Mouse (Mus musculus): ENCODE data around the gene Tmbim1. TPM values are rescaled to one million over a fixed set of nuclear protein-coding genes. Genes with fewer than 3 reads are reported as not detected.
"Not testable (repeated sequence)": the region's sequence is repeated elsewhere in the genome, so short reads cannot be mapped to it uniquely, and the experiment has no call there.

The Tmbim1 gene
- 10 to 100 TPM; 19.5 to 19.7 TPM for total RNA-seq (2021)
- long read RNA-seq, experiment 1, full-length matches to known transcripts: 7 of 7 reads
- long read RNA-seq, experiment 1, partial matches to known transcripts: 0 of 7 reads
- long read RNA-seq, experiment 1, other reads (novel, unspliced or antisense): 0 of 7 reads
- long read RNA-seq, experiment 2, full-length matches to known transcripts: 6 of 9 reads
- long read RNA-seq, experiment 2, partial matches to known transcripts: 0 of 9 reads
- long read RNA-seq, experiment 2, other reads (novel, unspliced or antisense): 3 of 9 reads

DNA sequence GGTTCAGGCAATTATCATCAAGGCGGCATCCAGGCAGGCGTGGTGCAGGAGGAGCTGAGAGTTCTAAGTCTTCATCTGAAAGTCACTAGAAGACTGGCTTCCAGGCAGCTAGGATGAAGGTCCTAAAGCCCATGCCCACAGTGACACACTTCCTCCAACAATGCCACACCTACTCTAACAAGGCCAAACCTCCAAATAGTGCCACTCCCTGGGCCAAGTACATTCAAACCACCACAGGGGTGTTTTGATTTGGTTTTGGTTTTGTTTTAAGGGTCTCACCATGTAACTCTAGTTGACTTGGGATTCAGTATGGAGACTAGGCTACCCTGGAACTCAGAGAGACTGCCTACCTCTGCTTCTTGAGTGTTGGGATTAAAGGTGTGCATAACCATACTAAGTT lies at the start of gene Tmbim1:
Tmbim1 (minus strand) TSS at position 101 of the 400 bp plus-strand sequence.
- DNase-seq (ENCODE audit: low spot score in 2 of 2): no peak

DNA sequence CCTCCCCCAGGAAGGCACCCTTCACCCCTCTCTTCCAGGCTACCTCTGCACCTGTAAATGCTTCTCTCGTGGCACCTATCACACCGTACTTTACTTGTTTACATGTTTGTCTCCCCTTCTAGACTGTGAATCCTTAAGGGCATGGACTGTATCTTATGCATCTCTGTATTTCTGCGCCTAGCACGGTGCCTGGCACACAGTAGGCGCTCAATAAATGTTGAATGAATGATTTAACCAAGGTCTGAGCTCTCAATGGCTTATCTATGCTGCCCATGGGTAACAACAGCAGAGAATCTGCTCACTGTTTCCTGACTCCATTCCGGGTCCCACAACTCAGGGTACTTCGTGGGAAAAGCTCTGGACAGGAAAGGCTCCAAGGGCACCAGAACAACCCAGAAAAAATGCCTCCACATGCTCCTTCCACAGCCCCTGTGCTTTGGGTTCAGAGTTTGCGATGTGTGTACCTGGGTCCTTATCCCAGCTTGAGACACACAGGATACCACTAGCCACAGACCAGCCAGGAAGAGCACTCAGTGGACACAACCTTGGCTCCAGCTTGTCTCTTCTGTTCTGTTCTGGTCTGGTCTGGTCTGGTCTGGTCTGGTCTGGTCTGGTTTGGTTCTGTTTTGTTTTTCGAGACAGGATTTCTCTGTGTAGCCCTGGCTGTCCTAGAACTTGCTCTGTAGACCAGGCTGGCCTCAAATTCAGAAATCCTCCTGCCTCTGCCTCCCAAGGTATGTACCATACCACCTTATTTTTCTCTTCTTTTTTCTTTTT lies 48.2 kb upstream of the Tmbim1 start:
- DNase-seq (ENCODE audit: low spot score in 2 of 2): no peak

DNA sequence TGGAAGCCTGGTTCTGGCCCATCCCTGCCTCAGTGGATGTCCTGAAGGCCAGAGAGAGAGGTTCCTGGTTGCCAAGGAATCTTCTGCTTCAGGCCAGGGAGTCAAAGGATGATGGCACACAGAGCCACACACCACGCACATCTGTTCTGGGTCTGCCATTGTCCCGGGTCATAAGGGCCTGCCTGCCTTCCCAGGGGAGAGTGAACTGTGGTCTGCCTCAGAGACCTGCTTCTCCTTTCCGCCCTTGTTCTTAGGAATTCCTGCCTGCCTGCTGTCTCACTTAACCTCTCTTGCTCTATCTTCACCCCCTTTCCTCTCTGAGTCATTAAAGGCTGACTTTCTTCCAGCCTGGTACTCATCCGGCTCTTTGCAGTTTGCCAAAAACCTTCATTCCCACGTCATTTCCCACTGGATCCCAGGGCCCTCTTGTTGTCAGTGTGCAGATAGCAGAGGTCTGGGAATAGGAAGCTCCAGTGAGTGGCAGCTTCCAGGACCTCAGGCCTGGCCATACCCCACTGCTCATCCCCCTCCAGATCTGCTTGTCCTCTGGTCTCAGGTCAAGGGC lies 47.2 kb upstream of the Tmbim1 start:
- no peak for DNase-seq (ENCODE audit: low spot score in 2 of 2)

DNA sequence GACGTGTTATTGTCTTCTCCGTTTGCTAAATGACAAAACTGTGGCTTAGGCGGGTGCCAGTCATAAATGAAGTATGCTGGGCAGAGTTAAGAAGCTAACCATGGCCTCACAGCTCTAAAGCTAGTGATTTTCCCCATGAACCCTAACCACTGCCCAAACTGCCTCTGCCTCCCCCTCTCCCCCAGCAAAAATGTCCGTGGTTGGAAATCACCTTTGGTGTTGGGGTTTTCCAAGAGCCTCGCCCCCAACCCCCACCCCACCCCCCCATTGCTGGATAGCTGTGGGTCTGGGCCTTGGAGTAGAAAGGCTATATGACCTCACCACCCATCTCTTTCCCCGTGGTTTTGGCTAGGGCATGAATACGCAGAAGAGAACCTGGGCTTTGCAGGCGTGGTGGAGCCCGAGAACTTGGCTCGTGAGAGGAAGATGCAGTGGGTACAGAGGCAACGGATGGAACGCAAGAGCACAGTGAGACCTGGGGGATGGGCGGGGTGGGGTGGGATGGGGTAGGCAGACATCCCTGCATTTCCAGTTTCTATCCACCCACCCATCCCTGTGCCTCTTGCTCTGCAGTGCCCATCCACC lies 45.9 kb upstream of the Tmbim1 start:
- no peak for DNase-seq (ENCODE audit: low spot score in 2 of 2)

DNA sequence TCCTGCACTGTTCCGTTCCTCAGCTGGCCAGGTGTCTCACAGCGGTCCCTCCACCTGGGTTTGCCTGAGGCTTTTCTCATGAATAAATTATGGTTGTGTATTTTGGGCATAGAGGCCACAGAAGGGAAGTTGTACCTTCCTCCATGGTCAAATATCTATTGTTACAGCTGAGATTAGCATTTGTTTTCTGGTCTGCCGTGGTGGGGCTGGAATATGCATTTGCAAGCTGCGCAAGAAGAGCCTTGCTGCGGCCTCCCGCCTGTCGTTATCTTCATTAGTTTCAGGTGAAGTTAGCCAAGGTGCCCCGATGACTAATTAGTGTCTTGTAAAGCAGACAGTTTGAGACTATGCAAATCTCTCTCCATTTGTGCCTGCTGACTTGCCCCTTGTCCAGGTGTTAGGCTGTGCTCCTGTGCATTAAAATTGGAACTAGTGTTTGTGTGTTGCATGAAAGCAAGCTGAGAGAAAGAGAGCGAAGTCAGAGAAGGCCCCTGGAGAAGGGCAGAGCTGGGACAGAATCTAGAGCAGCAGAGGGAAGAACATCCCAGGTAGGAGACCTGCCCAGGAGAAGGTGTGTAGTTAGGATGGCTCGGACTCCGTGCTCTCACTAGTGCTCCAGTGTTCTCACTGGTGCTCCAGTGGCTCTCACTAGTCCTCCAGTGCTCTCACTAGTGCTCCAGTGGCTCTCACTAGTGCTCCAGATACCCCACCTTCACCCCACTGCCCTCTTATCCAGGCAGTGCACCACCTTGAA lies 38.9 kb upstream of the Tmbim1 start:
- DNase-seq (ENCODE audit: low spot score in 2 of 2): no peak

DNA sequence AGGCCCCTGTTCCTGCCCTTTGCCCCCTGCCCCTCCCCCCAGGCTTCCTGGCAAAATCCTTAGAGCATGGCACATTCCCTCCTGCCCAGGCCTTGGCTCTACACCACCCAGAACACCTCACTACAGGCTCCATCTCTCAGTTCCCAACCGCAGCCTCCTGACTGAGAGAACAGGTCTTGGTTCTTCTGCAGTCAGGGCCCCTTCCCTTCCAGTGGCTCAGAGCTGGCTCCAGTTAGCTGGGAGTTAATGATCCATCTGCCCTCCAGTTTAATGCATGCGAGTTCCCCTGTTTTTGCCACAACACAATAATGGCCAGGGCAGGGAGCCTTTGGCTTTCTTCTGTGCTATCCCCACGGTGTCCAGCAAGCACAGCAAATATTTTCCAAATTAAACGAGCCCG lies 37.7 kb upstream of the Tmbim1 start:
- DNase-seq (ENCODE audit: low spot score in 2 of 2): no peak

DNA sequence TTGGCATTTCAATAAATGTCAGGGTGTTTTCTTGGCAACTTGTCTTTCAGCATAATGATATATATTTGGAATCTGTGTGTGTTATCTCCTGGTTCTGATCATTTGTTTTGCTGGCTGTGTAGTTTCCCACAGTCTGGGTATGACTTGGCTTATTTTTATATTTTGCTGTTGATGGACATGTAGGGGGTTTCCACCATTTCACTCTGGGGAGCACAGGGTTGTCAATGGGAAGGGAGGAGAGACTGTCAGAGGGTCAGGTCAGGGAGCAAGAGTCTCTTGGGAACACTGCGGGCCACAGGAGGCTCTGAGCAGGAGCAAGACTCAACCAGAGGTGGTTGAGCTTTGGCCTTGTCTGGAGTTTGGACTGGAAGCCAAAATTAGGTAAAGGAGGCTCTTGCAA lies 36.9 kb upstream of the Tmbim1 start:
- no peak for DNase-seq (ENCODE audit: low spot score in 2 of 2)

DNA sequence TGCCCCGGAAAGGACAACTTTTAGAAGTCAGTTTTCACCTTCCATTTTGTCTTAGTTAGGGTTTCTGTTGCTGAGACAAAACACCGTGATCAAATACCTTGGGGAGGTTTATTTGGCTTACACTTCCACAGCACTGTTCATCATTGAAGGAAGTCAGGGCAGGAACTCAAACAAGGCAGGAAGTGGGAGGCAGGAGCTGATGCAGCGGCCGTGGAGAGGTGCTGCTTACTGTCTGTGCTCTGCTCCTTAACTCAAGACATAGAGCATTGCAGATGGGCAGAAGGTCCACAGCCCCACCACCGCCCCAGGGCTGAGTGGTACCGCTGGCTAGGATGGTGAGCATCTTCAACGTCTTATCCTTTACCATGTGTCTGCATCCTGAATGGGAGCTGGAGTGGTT lies 36.5 kb upstream of the Tmbim1 start:
- no peak for DNase-seq (ENCODE audit: low spot score in 2 of 2)

DNA sequence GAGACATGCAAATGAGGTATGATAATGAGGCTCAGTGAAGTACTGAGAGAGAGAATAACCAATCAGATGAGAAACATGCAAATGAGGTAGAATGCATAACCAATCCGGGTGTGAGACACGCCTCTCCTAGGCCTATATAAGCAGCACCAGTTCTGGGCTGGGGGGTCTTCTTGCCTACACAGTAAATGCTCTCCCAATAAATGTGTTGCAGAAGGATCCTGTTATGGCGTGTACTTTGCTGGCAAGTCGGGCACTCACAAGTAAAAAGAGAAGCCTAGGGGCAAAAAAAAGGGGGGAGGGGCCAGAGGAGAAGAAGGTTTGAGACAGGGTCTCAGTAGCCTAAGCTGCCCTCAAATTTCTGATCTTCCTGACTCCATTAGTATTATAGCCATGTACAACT lies 35.6 kb upstream of the Tmbim1 start:
- not testable (repeated sequence) for DNase-seq (ENCODE audit: low spot score in 2 of 2)

DNA sequence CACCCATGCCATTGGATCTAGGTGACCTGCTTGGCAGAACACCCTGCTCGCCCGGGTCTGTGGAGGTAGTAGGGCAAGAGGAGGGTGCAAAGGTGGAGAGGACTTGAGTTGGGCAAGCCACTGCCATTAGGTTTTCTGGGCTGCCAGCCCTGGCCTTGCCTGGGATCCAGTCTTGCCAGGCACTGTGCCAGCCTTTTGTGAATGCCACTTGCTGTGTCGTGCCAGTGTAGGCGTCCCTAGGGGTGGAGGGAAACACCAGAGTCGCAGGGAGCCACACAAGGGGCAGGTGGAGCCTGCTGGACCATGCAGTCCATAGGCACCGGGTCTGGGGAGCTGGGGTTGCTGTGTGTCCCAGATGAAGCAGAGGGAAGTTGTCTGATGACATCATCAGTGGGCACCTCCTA lies 34.9 kb upstream of the Tmbim1 start:
- DNase-seq (ENCODE audit: low spot score in 2 of 2): peak; percentile 46 to 73

DNA sequence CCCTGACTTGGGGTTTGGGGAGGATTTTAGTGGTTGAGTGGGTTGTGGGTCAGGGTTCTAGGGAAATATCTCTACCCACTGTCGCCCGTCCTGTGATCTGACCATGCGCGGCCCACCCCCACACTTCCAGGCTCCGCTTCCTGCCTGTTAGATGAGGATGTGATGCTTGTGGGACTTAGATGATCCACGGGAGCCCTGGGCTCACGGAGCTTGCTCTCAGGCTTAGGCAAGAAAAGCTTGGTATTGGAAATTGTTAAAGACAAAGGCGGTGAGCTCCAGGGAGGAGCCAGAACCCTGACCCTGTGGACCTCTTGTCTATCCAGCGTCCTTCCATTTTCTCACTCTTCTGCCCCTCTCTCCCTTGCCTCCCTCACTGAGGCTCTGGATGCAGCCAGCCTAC lies 34.5 kb upstream of the Tmbim1 start:
- no peak for DNase-seq (ENCODE audit: low spot score in 2 of 2)

DNA sequence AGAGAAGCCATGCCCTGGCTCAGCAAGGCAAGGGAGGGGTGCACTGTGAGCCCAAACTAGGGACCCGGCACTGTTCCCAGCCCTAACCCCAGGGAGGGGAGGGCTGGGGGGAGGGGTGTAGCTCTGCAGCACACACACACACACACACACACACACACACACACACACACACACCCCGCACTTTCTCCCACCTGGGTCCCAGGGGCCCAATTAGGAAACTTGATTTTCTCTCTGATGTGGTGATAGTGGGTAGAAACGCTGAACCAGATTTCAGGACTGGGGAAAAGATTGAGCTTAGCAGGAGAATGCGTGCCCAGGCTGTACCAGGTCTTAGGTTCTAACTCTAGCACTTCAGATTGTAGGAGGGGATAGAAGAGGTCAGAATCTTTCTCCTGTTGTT lies 33.2 kb upstream of the Tmbim1 start:
- no peak for DNase-seq (ENCODE audit: low spot score in 2 of 2)

DNA sequence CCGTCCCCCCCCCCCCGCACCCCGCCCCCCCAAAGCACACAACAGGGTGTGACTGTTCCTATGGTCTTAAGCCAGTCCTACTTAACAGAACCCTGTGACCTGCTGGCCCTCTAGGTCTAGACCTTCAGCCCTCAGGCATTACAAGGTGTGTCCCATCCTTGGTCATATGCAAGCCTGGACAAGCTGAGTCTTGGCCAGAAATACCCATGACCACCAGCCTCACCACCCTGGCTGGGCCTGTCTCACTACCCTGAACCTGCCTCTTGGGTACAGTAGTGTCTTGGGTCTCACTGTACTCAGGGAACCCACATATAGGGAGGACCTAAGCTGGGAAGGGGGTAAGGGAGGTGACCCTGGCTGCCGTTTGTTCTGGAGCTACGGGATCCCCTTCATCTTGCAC lies 32.6 kb upstream of the Tmbim1 start:
- DNase-seq (ENCODE audit: low spot score in 2 of 2): no peak

DNA sequence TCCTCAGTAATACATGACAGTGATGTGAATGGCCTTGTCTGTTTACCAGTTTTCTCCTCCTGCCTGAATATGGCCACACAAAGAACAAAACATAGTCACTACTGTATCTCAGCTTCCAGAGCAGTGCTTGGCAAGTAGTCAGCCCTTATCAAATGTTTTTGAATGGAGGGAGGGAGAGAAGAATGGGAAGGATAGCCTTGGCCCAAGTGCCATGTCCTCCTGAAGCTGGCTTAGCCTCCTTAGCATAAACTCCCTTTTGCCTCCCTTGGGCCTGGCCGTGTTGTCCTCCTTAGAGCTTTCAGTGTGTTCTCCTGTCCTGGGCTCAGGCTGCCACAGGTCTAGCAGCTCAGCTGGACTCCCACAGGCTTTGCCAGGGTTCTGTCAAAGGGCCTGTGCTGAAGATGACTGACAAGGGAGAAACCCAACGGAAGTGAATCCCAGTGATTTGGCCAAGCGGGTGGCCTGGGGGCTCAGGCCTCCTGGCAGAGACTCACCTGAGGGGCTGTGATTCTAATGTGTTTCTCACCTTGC lies 31.9 kb upstream of the Tmbim1 start:
- no peak for DNase-seq (ENCODE audit: low spot score in 2 of 2)

DNA sequence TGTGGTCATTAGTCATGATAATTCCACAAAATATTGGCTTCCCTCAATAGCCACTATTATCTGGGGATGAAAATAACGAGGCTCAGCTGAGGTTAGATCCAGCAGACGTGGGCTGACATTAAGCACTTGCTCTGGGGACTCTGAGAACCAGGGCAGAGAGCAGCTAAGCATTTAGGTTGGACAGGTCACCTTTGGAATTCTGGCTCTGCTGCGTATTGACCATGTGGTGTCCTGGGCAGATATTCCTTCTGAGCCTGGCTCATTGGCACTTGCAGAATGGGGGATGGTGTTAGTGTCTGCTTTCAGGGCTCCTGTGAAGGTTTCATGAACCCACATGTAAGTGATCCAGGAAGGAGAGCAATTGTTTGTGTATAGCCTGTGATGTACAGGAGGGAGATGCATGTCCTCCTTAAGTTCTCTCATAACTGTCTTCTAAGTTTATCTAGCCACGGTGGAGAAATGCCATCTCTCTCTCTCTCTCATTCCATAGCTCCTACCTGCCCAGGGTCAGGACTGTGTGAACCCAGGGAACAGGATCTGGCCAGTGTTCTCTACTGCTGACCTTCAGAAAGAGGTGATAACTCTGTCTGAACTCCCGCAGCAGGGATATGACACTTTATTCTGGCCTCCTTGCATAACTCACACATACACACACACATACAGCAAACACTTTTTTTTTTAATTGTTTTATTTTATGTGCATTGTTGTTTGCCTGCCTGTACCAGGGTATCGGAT lies 30.2 kb upstream of the Tmbim1 start:
- no peak for DNase-seq (ENCODE audit: low spot score in 2 of 2)

DNA sequence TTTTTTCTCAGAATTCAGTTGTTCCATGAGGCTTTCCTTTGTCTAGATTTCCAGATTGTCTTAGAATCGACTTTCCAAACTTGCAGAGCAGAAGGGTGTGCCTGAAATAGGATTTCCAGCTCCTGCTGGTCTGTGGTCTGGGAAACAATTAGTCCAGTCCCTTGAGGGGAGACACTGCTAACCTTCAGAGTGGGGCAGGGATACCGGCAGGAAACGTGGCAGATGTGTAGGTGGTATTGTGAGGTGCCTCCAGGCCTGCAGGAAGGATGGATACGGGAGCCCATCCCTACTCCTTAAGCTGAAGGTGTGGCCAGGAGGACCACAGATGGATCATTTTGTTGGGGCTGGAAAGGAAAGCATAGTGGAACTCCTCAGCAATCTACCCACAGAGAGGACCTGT lies 29.6 kb upstream of the Tmbim1 start:
- DNase-seq (ENCODE audit: low spot score in 2 of 2): no peak

DNA sequence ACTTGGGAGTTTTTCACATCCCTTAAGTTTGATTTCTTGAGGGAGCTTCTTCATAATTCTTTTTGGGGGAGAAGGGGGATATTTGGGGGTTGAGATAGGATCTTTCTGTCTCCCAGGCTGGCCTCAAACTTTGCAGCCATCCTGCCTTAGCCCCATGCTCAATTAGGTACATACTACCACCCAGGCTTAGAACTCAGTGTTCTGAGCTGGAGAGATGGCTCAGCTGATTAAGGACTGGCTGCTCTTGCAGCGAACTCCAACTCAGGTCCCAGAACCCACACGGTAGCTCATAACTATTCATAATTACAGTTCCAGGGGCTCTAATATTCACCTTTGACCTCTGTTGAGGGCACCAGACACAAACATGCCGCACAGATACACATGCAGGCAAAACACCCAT lies 29.2 kb upstream of the Tmbim1 start:
- DNase-seq (ENCODE audit: low spot score in 2 of 2): no peak

DNA sequence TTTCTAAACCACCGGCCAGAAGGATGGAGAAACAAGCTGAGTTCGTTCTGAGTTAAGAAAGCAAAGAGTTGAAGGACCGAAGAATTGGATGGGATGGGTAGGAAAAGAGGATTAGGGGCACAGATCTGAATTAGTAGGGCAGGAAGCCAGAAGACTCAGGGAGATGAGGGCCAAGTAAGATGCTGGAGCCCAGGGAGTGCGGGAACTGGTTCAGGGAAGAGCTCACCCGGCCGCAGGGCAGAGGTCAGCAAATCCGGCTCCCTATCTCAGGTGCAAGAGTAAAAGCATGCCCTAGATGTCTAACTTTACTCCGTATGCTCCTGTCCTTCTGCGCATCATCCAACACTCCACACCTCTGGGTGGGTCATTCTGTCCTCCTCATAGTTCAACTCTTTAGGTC lies 27.5 kb upstream of the Tmbim1 start:
- DNase-seq (ENCODE audit: low spot score in 2 of 2): no peak

DNA sequence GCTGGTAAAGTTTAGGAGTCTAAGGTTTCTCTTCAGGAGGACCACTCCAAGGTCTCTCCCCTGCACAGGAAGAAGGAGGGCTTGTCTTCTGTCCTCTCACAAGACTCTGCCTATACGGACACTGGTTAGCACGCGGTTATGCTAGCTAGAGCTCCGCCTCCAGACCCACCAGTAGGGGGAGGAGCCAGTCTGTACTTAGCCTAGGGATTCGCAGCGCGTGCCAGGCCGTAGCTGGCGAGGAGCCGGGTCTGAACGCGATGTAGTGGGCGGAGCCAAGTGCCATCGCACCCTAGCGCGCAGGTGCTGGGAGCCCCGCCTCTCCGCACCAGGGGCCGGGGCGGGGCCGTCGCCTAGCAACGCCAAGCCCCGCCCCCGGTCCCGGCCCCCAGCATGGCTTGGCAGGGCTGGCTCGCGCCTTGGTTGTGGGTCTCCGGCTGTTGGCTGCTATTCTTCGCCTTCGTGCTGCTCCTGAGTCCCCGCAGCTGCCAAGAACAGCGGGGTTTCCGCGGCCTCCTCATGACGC lies 26.9 kb upstream of the Tmbim1 start:
- DNase-seq (ENCODE audit: low spot score in 2 of 2): peak; percentile 94 to 95

DNA sequence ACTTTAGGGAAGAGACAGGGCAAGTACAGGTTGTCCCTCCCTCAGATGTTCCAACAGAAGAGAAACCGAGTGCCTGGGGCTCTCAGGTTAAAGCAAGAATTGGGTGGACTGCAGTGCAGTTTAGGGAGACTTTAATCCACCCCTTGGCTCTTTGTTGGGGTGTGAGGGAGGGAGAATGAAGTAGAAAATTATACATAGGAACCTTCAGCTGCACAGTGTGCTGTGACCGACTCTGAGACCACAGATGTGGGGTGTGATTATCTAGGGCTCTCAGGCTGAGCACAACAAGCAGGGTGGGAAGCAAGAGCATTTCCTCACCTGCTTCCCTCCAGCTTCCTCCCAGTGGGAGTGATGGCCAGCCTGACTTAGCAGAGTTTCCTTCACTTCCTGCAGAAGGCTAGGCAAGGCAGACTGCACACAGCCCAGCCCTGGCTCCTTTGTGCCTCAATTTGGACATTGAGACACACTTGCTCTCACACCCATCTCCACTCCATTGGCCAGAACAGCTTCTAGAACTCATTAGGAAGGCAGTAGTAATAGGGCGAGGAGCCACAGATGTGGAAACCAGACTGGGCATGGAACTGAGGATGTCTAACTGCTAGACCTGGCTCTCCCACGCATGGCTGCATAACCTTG lies 25.7 kb upstream of the Tmbim1 start:
- DNase-seq (ENCODE audit: low spot score in 2 of 2): no peak
